ENCODE assay signal across 9 mouse cellular contexts in the genomic region with DNA sequence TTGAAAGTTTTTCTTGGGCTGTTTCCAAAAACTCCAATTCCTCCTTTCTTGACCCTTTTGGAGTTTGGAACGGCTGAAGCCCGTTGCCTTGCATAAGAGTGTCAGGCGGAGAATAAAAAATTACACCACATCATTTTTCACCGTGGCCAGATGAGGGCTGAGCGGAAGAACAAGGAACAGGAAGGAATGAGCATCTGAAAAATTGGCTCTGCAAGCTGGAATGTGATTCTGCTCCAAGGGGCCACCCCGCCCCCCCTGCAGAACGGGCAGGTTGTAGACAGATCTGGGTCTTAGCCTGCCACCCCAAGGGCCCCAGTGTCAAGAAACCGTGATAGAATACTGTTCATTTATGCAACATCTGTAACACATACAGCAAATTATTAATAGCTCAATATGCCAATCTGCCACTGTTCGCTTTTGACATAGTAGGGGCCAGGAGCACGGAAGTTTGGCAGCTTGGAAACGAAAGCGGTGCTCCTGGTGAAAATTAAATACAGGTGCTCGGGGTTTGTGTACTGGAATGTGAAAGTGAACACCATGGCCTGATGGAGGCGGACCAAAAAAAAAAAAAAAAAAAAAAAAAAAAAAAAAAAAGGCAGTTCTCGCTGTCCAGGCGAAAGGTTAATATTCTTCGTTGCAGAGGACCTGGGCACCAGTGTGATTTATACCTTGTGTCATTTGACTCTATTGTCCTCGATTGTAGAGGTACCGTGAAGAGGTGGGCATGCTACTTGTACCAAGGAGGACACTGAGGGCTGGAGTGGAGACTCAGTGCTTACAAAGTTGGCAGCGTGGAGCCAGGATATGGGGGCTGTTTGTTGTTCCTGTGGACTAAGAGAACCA.
DNase-seq lines count a peak whose midpoint lies in the region; ATAC-seq and TF ChIP-seq lines count a peak whose summit lies in the region.
"Had no signal": no experiment of that assay in that cellular context is flagged by ENCODE, and none has a peak within 500 bp of the region (broad histone marks: within the 10 kb centered on the region; RNA-seq: fewer than 3 reads in every experiment).

No protein-coding gene starts in this region.

- no peak for TF ChIP-seq POLR2A in thymus, adult 2 months (IDR thresholded peaks at IDR 0.05; ENCODE audit: control insufficient read depth, extremely low read depth, insufficient read depth, low read length, poor library complexity)

- H3K27ac ChIP-seq in hindbrain, embryonic 11.5 days (ENCODE audit: low read depth, low read length), result no peak overlapping the region
- no peak overlapping the region for H3K27ac ChIP-seq in hindbrain, embryonic 13.5 days
- H3K27ac ChIP-seq in gastrocnemius, adult 2 months, result peak overlapping the region; percentile 65
- H3K27ac ChIP-seq in lung, postnatal 0 days (ENCODE audit: low read length), result no peak overlapping the region
- H3K27ac ChIP-seq in thymus, adult 2 months (ENCODE audit: control insufficient read depth, insufficient read depth, low read length), result no peak overlapping the region
- H3K27ac ChIP-seq: neural tube, embryonic 12.5 days had no signal

- no peak for ATAC-seq in hindbrain, embryonic 11.5 days (ENCODE audit: low FRiP score)
- ATAC-seq in hindbrain, embryonic 13.5 days (ENCODE audit: low FRiP score), result no peak
- peak; percentile 25; the same call in 1 of the 2 replicates for ATAC-seq in lung, postnatal 0 days
- ATAC-seq in inflammation-experienced regulatory T-cells, adult 6 months, result no peak

- no peak overlapping the region for H3K4me2 ChIP-seq in hindbrain, embryonic 11.5 days (replicated peaks; ENCODE audit: low read depth, low read length)
- H3K4me2 ChIP-seq in hindbrain, embryonic 13.5 days, result no peak overlapping the region
- H3K4me2 ChIP-seq in lung, postnatal 0 days (replicated peaks; ENCODE audit: low read depth, low read length), result peak overlapping the region; percentile 48
- H3K4me2 ChIP-seq: neural tube, embryonic 12.5 days had no signal

- H3K4me1 ChIP-seq in hindbrain, embryonic 11.5 days (replicated peaks; ENCODE audit: control insufficient read depth, insufficient read depth, low read length), result no peaks in the 10 kb centered on the region
- H3K4me1 ChIP-seq in hindbrain, embryonic 13.5 days (replicated peaks), result peaks cover 12% of the 10 kb centered on the region
- no peaks in the 10 kb centered on the region for H3K4me1 ChIP-seq in lung, postnatal 0 days (ENCODE audit: insufficient read depth, low read depth, low read length)
- H3K4me1 ChIP-seq in thymus, adult 2 months (replicated peaks; ENCODE audit: control insufficient read depth, insufficient read depth, low read length), result no peaks in the 10 kb centered on the region
- H3K4me1 ChIP-seq: neural tube, embryonic 12.5 days had no signal

- TF ChIP-seq CTCF in gastrocnemius, adult 2 months (IDR thresholded peaks at IDR 0.05), result no peak
- TF ChIP-seq CTCF in lung, postnatal 0 days (IDR thresholded peaks at IDR 0.05), result no peak
- no peak for TF ChIP-seq CTCF in thymus, adult 2 months (IDR thresholded peaks at IDR 0.05; ENCODE audit: borderline replicate concordance, control insufficient read depth, extremely low read depth, insufficient read depth, low read length, poor library complexity)

- no peak overlapping the region for H3K4me3 ChIP-seq in hindbrain, embryonic 11.5 days (ENCODE audit: low read depth, low read length)
- no peak overlapping the region for H3K4me3 ChIP-seq in hindbrain, embryonic 13.5 days
- H3K4me3 ChIP-seq in gastrocnemius, adult 2 months, result peak overlapping the region; percentile 59
- no peak overlapping the region for H3K4me3 ChIP-seq in lung, postnatal 0 days (ENCODE audit: low read depth, low read length)
- no peak overlapping the region for H3K4me3 ChIP-seq in thymus, adult 2 months (ENCODE audit: control insufficient read depth, insufficient read depth, low read length)
- H3K4me3 ChIP-seq: neural tube, embryonic 12.5 days had no signal

- no peaks in the 10 kb centered on the region for H3K36me3 ChIP-seq in hindbrain, embryonic 11.5 days (ENCODE audit: control insufficient read depth, insufficient read depth, low read length)
- no peaks in the 10 kb centered on the region for H3K36me3 ChIP-seq in hindbrain, embryonic 13.5 days
- no peaks in the 10 kb centered on the region for H3K36me3 ChIP-seq in lung, postnatal 0 days (ENCODE audit: insufficient read depth, low read length)
- no peaks in the 10 kb centered on the region for H3K36me3 ChIP-seq in thymus, adult 2 months (ENCODE audit: control insufficient read depth, insufficient read depth, low read length)
- H3K36me3 ChIP-seq: neural tube, embryonic 12.5 days had no signal

- no peak for TF ChIP-seq EP300 in lung, postnatal 0 days (IDR thresholded peaks at IDR 0.05)

- no peaks in the 10 kb centered on the region for H3K27me3 ChIP-seq in hindbrain, embryonic 11.5 days (ENCODE audit: control insufficient read depth, insufficient read depth, low read length)
- H3K27me3 ChIP-seq in hindbrain, embryonic 13.5 days, result no peaks in the 10 kb centered on the region
- H3K27me3 ChIP-seq in lung, postnatal 0 days (replicated peaks; ENCODE audit: insufficient read depth, low read length), result no peaks in the 10 kb centered on the region
- H3K27me3 ChIP-seq in thymus, adult 2 months (ENCODE audit: control insufficient read depth, insufficient read depth, low read length), result no peaks in the 10 kb centered on the region
- H3K27me3 ChIP-seq: neural tube, embryonic 12.5 days had no signal

- no peak overlapping the region for H3K9ac ChIP-seq in hindbrain, embryonic 11.5 days (ENCODE audit: low read depth, low read length)
- no peak overlapping the region for H3K9ac ChIP-seq in hindbrain, embryonic 13.5 days
- H3K9ac ChIP-seq in lung, postnatal 0 days (replicated peaks; ENCODE audit: low read depth), result no peak overlapping the region
- H3K9ac ChIP-seq: neural tube, embryonic 12.5 days had no signal

- peak; percentile 22 for DNase-seq in hindbrain, embryonic 11.5 days (ENCODE audit: low spot score)
- peak; percentile 53 for DNase-seq in gastrocnemius, adult 2 months
- peak; percentile 64 for DNase-seq in hindlimb bud, embryonic 11.5 days (ENCODE audit: extremely low spot score, low read depth, low spot score)
- peak; percentile 53 for DNase-seq in lung, postnatal 0 days (ENCODE audit: low spot score)
- no peak for DNase-seq in spleen, postnatal 36 days (ENCODE audit: low spot score in 2 of 2)
- DNase-seq in thymus, adult 2 months, result no peak

- no peaks in the 10 kb centered on the region for H3K9me3 ChIP-seq in hindbrain, embryonic 11.5 days (ENCODE audit: control insufficient read depth, low read length)
- no peaks in the 10 kb centered on the region for H3K9me3 ChIP-seq in hindbrain, embryonic 13.5 days
- H3K9me3 ChIP-seq in lung, postnatal 0 days (ENCODE audit: low read length), result no peaks in the 10 kb centered on the region
- H3K9me3 ChIP-seq: neural tube, embryonic 12.5 days had no signal

- intact Hi-C loops in gastrocnemius, adult 2 months (cut with DNase I), result no loop called here

- WGBS in hindbrain, embryonic 11.5 days, result 68% methylated on average over 20 of the region's 20 CpGs
- 73% methylated on average over 20 of the region's 20 CpGs for WGBS in hindbrain, embryonic 13.5 days
- WGBS in lung, postnatal 0 days, result 28% methylated on average over 20 of the region's 20 CpGs
- 84% methylated on average over 20 of the region's 20 CpGs for WGBS in thymus, adult 2 months

Comparison
In these comparisons a context has a peak if more than half of its experiments do, and no peak if none do; other contexts are left out.
1. DNase-seq: peak in hindbrain, embryonic 11.5 days (single experiment), gastrocnemius, adult 2 months (single experiment), hindlimb bud, embryonic 11.5 days (single experiment) and lung, postnatal 0 days (single experiment); none in spleen, postnatal 36 days (0 of 2) and thymus, adult 2 months (single experiment).